Mouse (Mus musculus): ENCODE measurements around the gene Mapkap1.
A peak's percentile ranks its signal among the peaks of the same experiment; 100 is the strongest.

GRCm38 (mm10) chr2:34642351-34642750 is 235.8 kb downstream of the Mapkap1 start:
- TF ChIP-seq EP300 (IDR thresholded peaks at IDR 0.05; ENCODE audit: low read depth) (no peak), CTCF (IDR thresholded peaks at IDR 0.05; ENCODE audit: low read depth) (peak; percentile 33)
